Mouse (Mus musculus) cerebellum, adult 2 months (tissue): ENCODE measurements around the gene Eif2b5.

Experiments used
- CTCF ChIP-seq: fragments of 200-500 bp; IDR thresholded peaks from 2 replicates; pipeline ENCODE4 v1.5.1; 2011; ENCODE audit warnings: low read depth, mild to moderate bottlenecking, control low read depth, low read length, moderate library complexity, borderline replicate concordance; ENCODE audit not compliant: insufficient read depth
- POLR2A ChIP-seq: fragments of 200-500 bp; IDR thresholded peaks from 2 replicates; pipeline ENCODE4 v1.6.1; 2011; ENCODE audit warnings: low read length, control low read depth, borderline replicate concordance; ENCODE audit not compliant: insufficient read depth

- TF ChIP-seq POLR2A = peak; percentile 82
- TF ChIP-seq CTCF = no peak
Measured at GRCm38 (mm10) chr16:20535296-20536080, 36.9 kb downstream of the Eif2b5 start, which contains the start of gene Ap2m1.
